Mouse (Mus musculus): ENCODE measurements around the gene Mtif2.
"Not testable (repeated sequence)": the region's sequence is repeated elsewhere in the genome, so short reads cannot be mapped to it uniquely, and the experiment has no call there.

Mtif2 gene

GRCm38 (mm10) chr11:29525988-29526794, at the start of gene Mtif2:
Gene Mtif2, plus strand, starts transcription at chr11:29526408.
- peak; percentile 85 for DNase-seq (ENCODE audit: low read depth, low spot score)

DNA sequence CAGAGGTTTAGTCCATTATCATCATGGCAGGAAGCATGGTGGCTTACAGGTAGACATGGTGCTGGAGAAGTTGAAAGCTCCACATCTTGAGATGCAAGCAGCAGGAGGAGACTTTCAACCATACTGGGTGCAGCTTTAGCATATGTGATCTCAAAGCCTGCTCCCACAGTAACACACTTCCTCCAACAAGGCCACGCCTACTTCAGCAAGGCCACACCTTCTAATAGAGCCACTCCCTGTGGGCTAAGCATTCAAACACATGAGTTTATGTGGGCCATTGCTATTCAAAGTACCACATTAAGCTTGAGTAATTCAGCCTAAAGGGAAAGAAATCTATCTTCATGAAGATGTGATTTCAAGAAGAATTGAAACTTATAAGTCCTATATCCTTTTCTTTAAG, 33.1 kb upstream of the Mtif2 start:
- DNase-seq (ENCODE audit: low read depth, low spot score), result no peak

- DNase-seq (ENCODE audit: low read depth, low spot score), result no peak
These were observed 29.2 kb upstream of the Mtif2 start for GRCm38 (mm10) chr11:29496962-29497361.

DNA sequence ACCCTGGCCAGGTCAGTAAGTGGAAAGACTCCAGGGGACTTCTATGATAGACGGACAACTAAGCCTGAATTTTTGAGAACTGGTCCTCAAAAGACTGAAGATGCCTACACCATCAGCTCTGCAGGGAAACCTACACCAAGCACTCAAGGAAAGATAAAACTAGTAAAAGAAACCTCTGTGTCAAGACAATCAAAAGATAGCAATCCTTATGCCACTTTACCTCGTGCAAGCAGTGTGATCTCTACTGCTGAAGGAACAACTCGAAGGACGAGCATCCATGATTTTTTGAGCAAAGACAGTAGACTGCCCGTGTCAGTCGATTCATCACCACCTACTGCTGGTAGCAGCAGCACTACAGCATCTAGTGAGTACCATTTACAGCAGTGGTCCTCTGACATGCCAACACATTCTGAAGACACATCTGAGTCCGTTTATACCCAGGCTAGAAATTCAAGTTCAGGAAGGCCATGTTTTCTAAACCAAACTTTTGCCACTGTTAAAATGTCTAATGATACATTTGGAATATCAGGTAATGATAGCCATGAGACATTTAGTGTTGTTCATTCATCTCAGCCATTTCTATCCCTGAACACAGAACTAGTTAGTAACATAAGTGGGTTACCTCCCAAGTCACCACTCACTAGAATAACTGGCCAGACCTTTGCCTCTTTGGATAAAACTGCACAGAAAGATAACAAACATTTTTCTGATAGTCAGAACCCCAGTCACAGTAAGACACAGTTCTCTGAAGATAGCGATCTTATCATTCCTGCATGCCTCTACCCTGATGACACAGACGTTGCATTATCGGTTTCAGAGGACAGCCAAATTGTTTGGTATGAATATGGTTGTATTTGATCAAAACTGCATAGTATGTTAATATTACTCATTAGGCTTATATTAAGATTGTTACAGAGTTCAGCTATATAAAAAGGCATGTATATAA, 22.0 kb upstream of the Mtif2 start:
- no peak for DNase-seq (ENCODE audit: low read depth, low spot score)

DNA sequence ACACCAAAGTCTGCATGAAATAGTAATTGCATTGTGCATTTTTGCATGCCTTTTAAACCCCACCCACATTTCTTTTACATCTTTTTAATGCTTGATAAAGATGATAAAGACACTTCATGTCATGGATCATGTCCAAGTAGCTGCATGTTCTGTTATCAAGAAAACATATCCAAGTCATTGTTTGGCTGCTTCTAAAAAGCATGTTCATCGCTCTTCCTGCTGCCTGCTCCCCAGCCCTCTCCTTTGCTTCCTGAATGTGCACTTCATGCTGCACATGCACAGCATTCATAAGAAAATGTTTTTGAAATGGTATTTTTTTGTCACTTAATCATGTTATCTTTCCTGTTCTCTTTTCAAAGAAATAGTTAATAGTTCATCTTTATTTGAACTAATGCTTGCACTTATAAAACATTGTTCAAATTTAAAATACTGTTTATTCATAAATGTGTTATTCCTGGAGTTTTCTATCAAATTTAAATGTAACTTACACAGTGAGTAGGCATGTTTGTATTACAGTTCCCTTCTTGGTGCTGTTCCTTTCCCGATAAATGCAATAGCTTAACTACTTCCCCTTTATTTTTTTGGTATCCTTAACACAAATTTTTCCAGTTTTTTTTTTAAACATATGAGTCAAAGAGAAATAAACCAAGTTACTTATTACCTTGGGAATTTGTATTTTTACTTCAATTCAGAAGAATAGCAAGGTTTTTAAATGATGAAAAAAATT, 21.1 kb upstream of the Mtif2 start:
- DNase-seq (ENCODE audit: low read depth, low spot score), result no peak

- DNase-seq (ENCODE audit: low read depth, low spot score), result no peak
These were observed 16.8 kb upstream of the Mtif2 start for GRCm38 (mm10) chr11:29509421-29509820.

DNA sequence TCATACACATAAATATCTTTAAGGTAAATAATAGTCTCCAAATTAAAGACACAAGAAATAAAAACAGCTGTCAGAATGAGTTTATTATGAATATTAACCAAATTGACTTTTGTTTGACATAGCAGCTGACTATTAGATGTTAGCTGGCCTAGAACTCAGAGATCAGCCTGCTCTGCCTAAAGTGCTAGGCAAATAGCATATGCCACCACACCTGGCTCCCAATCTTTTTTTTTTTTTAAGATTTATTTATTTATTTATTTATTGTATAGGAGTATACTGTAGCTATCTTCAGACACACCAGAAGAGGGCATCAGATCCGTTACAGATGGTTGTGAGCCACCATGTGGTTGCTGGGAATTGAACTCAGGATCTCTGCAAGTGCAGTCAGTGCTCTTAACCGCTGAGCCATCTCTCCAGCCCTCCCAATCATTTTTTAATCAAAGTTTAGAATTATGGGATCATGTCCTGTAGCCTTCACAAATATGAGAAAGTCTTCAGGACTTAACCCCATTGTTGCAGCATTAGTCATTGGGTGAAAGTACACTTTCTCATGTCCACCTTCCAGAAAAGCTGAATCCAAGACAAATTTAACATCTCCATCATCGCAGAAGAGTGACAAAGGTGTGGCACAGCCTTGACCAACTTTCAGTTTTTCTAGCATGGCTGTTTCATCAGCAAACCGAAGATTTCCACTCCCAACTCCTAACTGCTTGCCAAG, 13.2 kb upstream of the Mtif2 start:
- DNase-seq (ENCODE audit: low read depth, low spot score), result no peak

DNA sequence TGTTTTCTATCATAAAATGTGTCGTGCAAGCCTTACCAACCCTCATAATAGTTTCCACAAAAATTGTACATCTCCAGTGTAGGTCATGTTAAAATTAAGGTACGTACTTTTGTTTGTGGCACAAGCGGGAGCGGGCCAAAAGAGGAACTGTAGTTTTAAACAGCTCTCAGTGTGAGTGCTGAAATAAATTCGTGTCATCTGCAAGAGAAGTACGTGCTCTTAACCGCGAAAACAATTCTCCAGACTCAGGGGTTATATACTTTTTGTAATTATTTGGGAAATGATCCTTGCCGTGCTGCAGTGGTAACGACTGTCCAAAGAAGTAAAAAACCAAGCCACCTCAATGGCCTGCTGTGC, 11.9 kb upstream of the Mtif2 start:
- DNase-seq (ENCODE audit: low read depth, low spot score), result peak; percentile 2

- DNase-seq (ENCODE audit: low read depth, low spot score), result peak; percentile 89
These were observed 11.4 kb upstream of the Mtif2 start, which contains the start of gene Prorsd1 for GRCm38 (mm10) chr11:29514682-29515412. Gene Prorsd1, minus strand, starts transcription at chr11:29515033.

GRCm38 (mm10) chr11:29538201-29538600, 12.0 kb downstream of the Mtif2 start:
- no peak for DNase-seq (ENCODE audit: low read depth, low spot score)

GRCm38 (mm10) chr11:29544225-29544945, 18.2 kb downstream of the Mtif2 start:
- DNase-seq (ENCODE audit: low read depth, low spot score), result no peak

DNA sequence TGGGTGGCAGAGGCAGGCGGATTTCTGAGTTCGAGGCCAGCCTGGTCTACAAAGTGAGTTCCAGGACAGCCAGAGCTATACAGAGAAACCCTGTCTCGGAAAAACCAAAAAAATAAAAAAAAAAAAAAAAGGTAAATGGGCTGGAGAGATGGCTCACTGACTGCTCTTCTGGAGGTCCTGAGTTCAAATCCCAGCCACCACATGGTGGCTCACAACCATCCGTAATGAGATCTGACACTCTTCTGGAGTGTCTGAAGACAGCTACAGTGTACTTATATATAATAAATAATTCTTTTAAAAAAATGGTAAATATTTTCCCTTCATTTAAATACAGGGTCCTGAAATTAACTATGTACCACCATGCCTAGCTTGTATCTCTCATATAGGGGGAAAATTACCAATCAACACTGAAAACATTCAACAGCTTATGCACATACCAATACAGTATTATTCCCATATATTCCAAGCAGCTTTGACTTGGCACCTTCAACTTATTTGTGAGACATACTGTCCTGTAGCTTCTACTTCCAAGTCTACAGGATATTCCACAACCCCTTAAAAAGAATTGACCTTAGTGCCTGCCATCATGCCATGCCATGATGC, 19.0 kb downstream of the Mtif2 start:
- DNase-seq (ENCODE audit: low read depth, low spot score), result not testable (repeated sequence)

DNA sequence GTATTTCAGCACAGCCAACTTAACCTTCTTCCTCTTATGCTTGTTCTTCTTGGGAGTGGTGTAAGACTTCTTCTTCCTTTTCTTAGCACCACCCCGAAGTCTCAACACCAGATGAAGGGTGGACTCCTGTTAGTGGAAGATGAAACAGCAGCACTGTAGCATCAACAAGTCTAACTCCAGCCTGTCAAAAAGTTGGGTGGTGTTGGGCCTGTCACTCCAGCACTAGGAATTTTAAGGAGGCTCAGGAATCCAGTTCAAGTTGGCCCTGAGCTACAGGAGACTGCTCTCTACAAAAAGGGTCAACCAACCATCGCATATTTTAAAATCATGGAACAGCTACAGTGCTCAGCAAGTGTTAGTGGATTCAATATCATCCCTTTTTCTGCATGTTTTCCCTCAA, 20.1 kb downstream of the Mtif2 start:
- DNase-seq (ENCODE audit: low read depth, low spot score), result not testable (repeated sequence)

DNA sequence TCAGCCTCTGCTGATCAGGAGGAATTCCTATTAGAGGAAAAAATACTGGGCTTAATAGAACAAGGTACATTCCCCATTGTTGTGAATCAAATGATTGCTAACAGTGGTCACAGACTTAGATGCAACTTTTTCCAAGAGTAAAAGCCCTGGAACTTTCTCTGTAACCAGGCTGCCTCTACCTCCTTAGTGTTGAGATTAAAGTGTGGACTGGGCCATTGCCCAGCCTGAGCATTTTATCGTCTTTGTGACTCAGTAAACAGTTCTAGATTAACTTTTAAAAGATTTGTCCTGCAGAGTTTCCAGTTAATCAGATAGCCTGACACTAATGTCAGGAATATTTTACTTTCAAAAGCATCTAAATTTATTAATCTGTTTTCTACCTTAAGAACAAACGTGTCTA, 20.6 kb downstream of the Mtif2 start:
- no peak for DNase-seq (ENCODE audit: low read depth, low spot score)

- peak; percentile 12 for DNase-seq (ENCODE audit: low read depth, low spot score)
These were observed 21.1 kb downstream of the Mtif2 start for GRCm38 (mm10) chr11:29547249-29547751.

DNA sequence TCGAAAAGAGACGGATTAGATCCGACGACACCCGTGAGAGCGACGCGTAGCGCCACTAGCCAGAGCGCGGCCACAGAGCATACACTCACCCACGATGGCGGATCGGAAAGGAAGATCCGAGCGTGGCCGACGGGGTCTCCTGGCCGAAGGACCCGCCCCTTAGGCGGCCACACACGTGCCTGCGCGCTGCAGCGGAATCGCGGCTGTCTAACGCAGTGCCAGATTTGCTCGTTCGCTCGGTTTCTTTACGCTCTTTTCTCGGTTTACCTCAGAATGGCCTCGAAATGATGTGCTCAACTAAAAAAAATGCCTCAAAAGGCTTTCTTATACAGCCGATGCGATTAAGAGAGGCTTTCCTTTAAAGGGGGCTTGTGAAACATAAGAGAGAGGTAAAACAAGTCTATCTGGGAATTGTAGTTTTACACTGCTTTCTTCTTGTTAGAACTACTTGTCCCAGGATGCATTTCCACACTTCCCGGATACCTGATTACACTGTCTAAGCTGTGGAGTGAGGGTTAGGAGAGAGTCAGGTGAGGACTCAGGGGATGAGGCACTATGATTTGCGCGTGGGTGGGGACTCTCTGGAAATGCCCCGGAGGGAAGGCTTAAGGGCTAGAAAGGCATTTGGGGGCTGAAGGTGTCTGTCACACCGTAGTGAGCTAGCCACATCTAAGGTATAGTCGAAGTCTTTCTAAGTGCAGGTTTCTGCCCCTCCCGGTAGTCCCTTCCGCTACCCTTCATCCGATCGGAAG, 21.7 kb downstream of the Mtif2 start, which contains the start of the genes Clhc1 and Rps27a:
Gene Clhc1 (plus strand): TSS at position 199 of the 752 bp plus-strand sequence.
Gene Rps27a (minus strand): TSS at position 358 of the 752 bp plus-strand sequence.
- DNase-seq (ENCODE audit: low read depth, low spot score), result peak; percentile 93

- DNase-seq (ENCODE audit: low read depth, low spot score), result no peak
These were observed 22.6 kb downstream of the Mtif2 start for GRCm38 (mm10) chr11:29548504-29549424.
